Mouse (Mus musculus) intestine, embryonic 16.5 days (tissue): ENCODE results near the gene Ell. TPM values are rescaled to one million over a fixed set of nuclear protein-coding genes. Genes with fewer than 3 reads are reported as not detected.

Source experiments
- ATAC-seq: fragments of 200-750 bp; cut with Nextera tagmentation; 2 replicates; pipeline ENCODE4 v1.8.0; 2017; ENCODE audit warnings: moderate TSS enrichment, moderate library complexity
- H3K27ac ChIP-seq: fragments of 300-500 bp; sonication (generic); 2 replicates; pipeline ENCODE4 v1.5.1; 2014; ENCODE audit warnings: mild to moderate bottlenecking, low read length
- H3K27me3 ChIP-seq: fragments of 300-500 bp; sonication (generic); replicated peaks from 2 replicates; pipeline ENCODE4 v1.6.1; 2014; ENCODE audit warnings: low read length, control low read depth, mixed read lengths; ENCODE audit not compliant: control insufficient read depth, insufficient read depth
- H3K36me3 ChIP-seq: fragments of 300-500 bp; sonication (generic); 2 replicates; pipeline ENCODE4 v1.6.1; 2014; ENCODE audit warnings: low read length, control low read depth; ENCODE audit not compliant: control insufficient read depth, insufficient read depth
- H3K4me1 ChIP-seq: fragments of 300-500 bp; sonication (generic); 2 replicates; pipeline ENCODE4 v1.6.1; 2014; ENCODE audit warnings: low read length, control low read depth, mixed read lengths; ENCODE audit not compliant: control insufficient read depth, insufficient read depth
- H3K4me2 ChIP-seq: fragments of 300-500 bp; sonication (generic); 2 replicates; pipeline ENCODE4 v1.6.1; 2014; ENCODE audit warnings: low read depth, low read length, control low read depth
- H3K4me3 ChIP-seq: fragments of 300-500 bp; sonication (generic); 2 replicates; pipeline ENCODE4 v1.5.1; 2014; ENCODE audit warnings: mild to moderate bottlenecking, low read length
- H3K9ac ChIP-seq: fragments of 300-500 bp; sonication (generic); 2 replicates; pipeline ENCODE4 v1.6.1; 2014; ENCODE audit warnings: low read depth, low read length
- H3K9me3 ChIP-seq: fragments of 300-500 bp; sonication (generic); 2 replicates; pipeline ENCODE4 v1.6.1; 2016; ENCODE audit warnings: low read length, control low read depth; ENCODE audit not compliant: control insufficient read depth
- WGBS: fragments of 180-500 bp; shearing (Covaris S2); extraction: QIAGEN DNeasy Blood & Tissue Kit; methylation state at CpG from one replicate; pipeline ENCODE4 v1.1.7; 2014; 5-methylcytosine and 5-hydroxymethylcytosine counted together
- polyA plus RNA-seq: library from polyadenylated mRNA; unstranded; fragments of >200 nt; fragmentation: Nextera tagmentation; extraction: Ambion mirVana; gene quantifications from 2 replicates; pipeline ENCODE4 v1.2.1, GENCODE M21; 2015

Ell gene
- 16.6 and 17.7 TPM in 2 replicates for polyA plus RNA-seq

- Histone ChIP-seq H3K27me3 (no peaks in the 10 kb centered on the region), H3K4me2 (peak within 1 kb of the TSS; percentile 93), H3K36me3 (peaks cover 10% of the 10 kb centered on the region), H3K9me3 (no peaks in the 10 kb centered on the region), H3K9ac (peak within 1 kb of the TSS; percentile 93), H3K4me1 (peaks cover 37% of the 10 kb centered on the region), H3K4me3 (peak within 1 kb of the TSS; percentile 83), H3K27ac (peak within 1 kb of the TSS; percentile 95)
- peak; percentile 91 for ATAC-seq
- under 1% methylated on average over 58 of the region's 58 CpGs for WGBS
These were observed at the start of gene Ell for GRCm38 (mm10) chr8:70539077-70539813. Gene Ell, plus strand, starts transcription at chr8:70539457.

GRCm38 (mm10) chr8:70489576-70489975, 49.7 kb upstream of the Ell start:
- H3K36me3 ChIP-seq, result no peaks in the 10 kb centered on the region
- peak overlapping the region; percentile 55 for H3K4me2 ChIP-seq
- H3K27me3 ChIP-seq, result peaks cover 90% of the 10 kb centered on the region
- ATAC-seq, result 0 out of 2 replicates have a peak, but pooled peaks have one; percentile 12
- H3K4me1 ChIP-seq, result peaks cover 43% of the 10 kb centered on the region
- no peaks in the 10 kb centered on the region for H3K9me3 ChIP-seq
- H3K27ac ChIP-seq, result no peak overlapping the region
- peak overlapping the region; percentile 38 for H3K4me3 ChIP-seq
- 0 out of 2 replicates have a peak overlapping the region, but pooled peaks have one; percentile 15 for H3K9ac ChIP-seq
- 1% methylated on average over 35 of the region's 41 CpGs for WGBS

- Histone ChIP-seq H3K4me3 (no peak overlapping the region), H3K9me3 (no peaks in the 10 kb centered on the region), H3K4me1 (peaks cover 44% of the 10 kb centered on the region), H3K9ac (no peak overlapping the region), H3K27ac (no peak overlapping the region), H3K27me3 (peaks cover 97% of the 10 kb centered on the region), H3K4me2 (no peak overlapping the region), H3K36me3 (no peaks in the 10 kb centered on the region)
- no peak for ATAC-seq
- 20% methylated on average over 10 of the region's 10 CpGs for WGBS
These were observed 49.0 kb upstream of the Ell start for GRCm38 (mm10) chr8:70490061-70490879.

- H3K27ac ChIP-seq, result no peak overlapping the region
- H3K27me3 ChIP-seq, result peaks cover 98% of the 10 kb centered on the region
- no peaks in the 10 kb centered on the region for H3K9me3 ChIP-seq
- H3K4me3 ChIP-seq, result no peak overlapping the region
- no peak overlapping the region for H3K9ac ChIP-seq
- peaks cover 44% of the 10 kb centered on the region for H3K4me1 ChIP-seq
- WGBS, result 6% methylated on average over 20 of the region's 20 CpGs
- no peaks in the 10 kb centered on the region for H3K36me3 ChIP-seq
- no peak for ATAC-seq
- no peak overlapping the region for H3K4me2 ChIP-seq
These were observed 48.3 kb upstream of the Ell start for GRCm38 (mm10) chr8:70490880-70491495.

- H3K4me2 ChIP-seq, result peak within 1 kb of the TSS; percentile 79
- under 1% methylated on average over 48 of the region's 93 CpGs for WGBS
- H3K36me3 ChIP-seq, result no peaks in the 10 kb centered on the region
- peak within 1 kb of the TSS; percentile 47 for H3K4me3 ChIP-seq
- no peak within 1 kb of the TSS for H3K9ac ChIP-seq
- peaks cover 39% of the 10 kb centered on the region for H3K4me1 ChIP-seq
- H3K27ac ChIP-seq, result no peak within 1 kb of the TSS
- H3K9me3 ChIP-seq, result no peaks in the 10 kb centered on the region
- ATAC-seq, result no peak
- peaks cover 98% of the 10 kb centered on the region for H3K27me3 ChIP-seq
These were observed 46.3 kb upstream of the Ell start, which contains the start of gene Crlf1 for GRCm38 (mm10) chr8:70492664-70493640. Gene Crlf1, plus strand, starts transcription at chr8:70493158.

GRCm38 (mm10) chr8:70493692-70494415, 45.4 kb upstream of the Ell start:
- Histone ChIP-seq H3K4me3 (no peak overlapping the region), H3K36me3 (no peaks in the 10 kb centered on the region), H3K4me2 (no peak overlapping the region), H3K27ac (no peak overlapping the region), H3K27me3 (peaks cover 98% of the 10 kb centered on the region), H3K9me3 (no peaks in the 10 kb centered on the region), H3K4me1 (peaks cover 30% of the 10 kb centered on the region), H3K9ac (no peak overlapping the region)
- 1% methylated on average over 47 of the region's 47 CpGs for WGBS
- ATAC-seq, result no peak

- no peak overlapping the region for H3K27ac ChIP-seq
- no peak overlapping the region for H3K9ac ChIP-seq
- peaks cover 97% of the 10 kb centered on the region for H3K27me3 ChIP-seq
- no peak overlapping the region for H3K4me2 ChIP-seq
- no peaks in the 10 kb centered on the region for H3K36me3 ChIP-seq
- no peak for ATAC-seq
- 3% methylated on average over 28 of the region's 28 CpGs for WGBS
- H3K9me3 ChIP-seq, result no peaks in the 10 kb centered on the region
- H3K4me1 ChIP-seq, result peaks cover 25% of the 10 kb centered on the region
- H3K4me3 ChIP-seq, result 0 out of 2 replicates have a peak overlapping the region, but pooled peaks have one; percentile 6
These were observed 44.8 kb upstream of the Ell start for GRCm38 (mm10) chr8:70494416-70494945.
